Mouse (Mus musculus) forebrain, embryonic 11.5 days (tissue): ENCODE data around the gene Gm10447. TPM values are rescaled to one million over a fixed set of nuclear protein-coding genes. Genes with fewer than 3 reads are reported as not detected.

Experiments
- ATAC-seq: fragments of 200-750 bp; cut with Nextera tagmentation; replicated peaks from 2 replicates; pipeline ENCODE4 v1.8.0; 2017; ENCODE audit warnings: moderate TSS enrichment; ENCODE audit not compliant: low FRiP score
- DNase-seq: peaks from one replicate; pipeline ENCODE4 v3.0.0-alpha.2; 2017; ENCODE audit warnings: low spot score
- H3K27ac ChIP-seq: fragments of 300-500 bp; sonication (generic); 2 replicates; pipeline ENCODE4 v1.5.1; 2014; ENCODE audit warnings: low read depth, low read length
- H3K27me3 ChIP-seq: fragments of 300-500 bp; sonication (generic); 2 replicates; pipeline ENCODE4 v1.6.1; 2014; ENCODE audit warnings: mild to moderate bottlenecking, low read length, mixed read lengths; ENCODE audit not compliant: control insufficient read depth, insufficient read depth
- H3K36me3 ChIP-seq: fragments of 300-500 bp; sonication (generic); 2 replicates; pipeline ENCODE4 v1.6.1; 2014; ENCODE audit warnings: mild to moderate bottlenecking, low read length, moderate library complexity, mixed read lengths; ENCODE audit not compliant: control insufficient read depth, insufficient read depth
- H3K4me1 ChIP-seq: fragments of 300-500 bp; sonication (generic); replicated peaks from 2 replicates; pipeline ENCODE4 v1.6.1; 2014; ENCODE audit warnings: low read length, mixed read lengths; ENCODE audit not compliant: control insufficient read depth, insufficient read depth
- H3K4me2 ChIP-seq: fragments of 300-500 bp; sonication (generic); 2 replicates; pipeline ENCODE4 v1.6.1; 2014; ENCODE audit warnings: low read depth, mild to moderate bottlenecking, low read length, moderate library complexity, mixed read lengths; ENCODE audit not compliant: severe bottlenecking
- H3K4me3 ChIP-seq: fragments of 300-500 bp; sonication (generic); 2 replicates; pipeline ENCODE4 v1.5.1; 2014; ENCODE audit warnings: low read depth, low read length
- H3K9ac ChIP-seq: fragments of 300-500 bp; sonication (generic); 2 replicates; pipeline ENCODE4 v1.6.1; 2014; ENCODE audit warnings: low read length
- H3K9me3 ChIP-seq: fragments of 300-500 bp; sonication (generic); 2 replicates; pipeline ENCODE4 v1.6.1; 2016; ENCODE audit warnings: low read length, mixed read lengths; ENCODE audit not compliant: control insufficient read depth
- WGBS: fragments of 180-500 bp; shearing (Covaris S2); extraction: QIAGEN DNeasy Blood & Tissue Kit; methylation state at CpG from one replicate; pipeline ENCODE4 v1.1.7; 2014; 5-methylcytosine and 5-hydroxymethylcytosine counted together
- polyA plus RNA-seq: library from polyadenylated mRNA; unstranded; fragments of >200 nt; fragmentation: Nextera tagmentation; extraction: Ambion mirVana; gene quantifications from 2 replicates; pipeline ENCODE4 v1.2.1, GENCODE M21; 2014

Gm10447 gene
- polyA plus RNA-seq, 1 experiment from 2014 or later, result not detected

GRCm38 (mm10) chr11:53481088-53481730 is 24.3 kb upstream of the Gm10447 start:
- Histone ChIP-seq H3K27me3 (peaks cover 40% of the 10 kb centered on the region), H3K36me3 (no peaks in the 10 kb centered on the region), H3K9me3 (peaks cover 5% of the 10 kb centered on the region; the same call in 1 of the 2 replicates), H3K4me1 (peaks cover 16% of the 10 kb centered on the region), H3K4me3 (no peak overlapping the region), H3K27ac (no peak overlapping the region), H3K4me2 (no peak overlapping the region), H3K9ac (no peak overlapping the region)
- 74% methylated on average over 4 of the region's 4 CpGs for WGBS
- DNase-seq, result no peak
- ATAC-seq, result no peak

DNA sequence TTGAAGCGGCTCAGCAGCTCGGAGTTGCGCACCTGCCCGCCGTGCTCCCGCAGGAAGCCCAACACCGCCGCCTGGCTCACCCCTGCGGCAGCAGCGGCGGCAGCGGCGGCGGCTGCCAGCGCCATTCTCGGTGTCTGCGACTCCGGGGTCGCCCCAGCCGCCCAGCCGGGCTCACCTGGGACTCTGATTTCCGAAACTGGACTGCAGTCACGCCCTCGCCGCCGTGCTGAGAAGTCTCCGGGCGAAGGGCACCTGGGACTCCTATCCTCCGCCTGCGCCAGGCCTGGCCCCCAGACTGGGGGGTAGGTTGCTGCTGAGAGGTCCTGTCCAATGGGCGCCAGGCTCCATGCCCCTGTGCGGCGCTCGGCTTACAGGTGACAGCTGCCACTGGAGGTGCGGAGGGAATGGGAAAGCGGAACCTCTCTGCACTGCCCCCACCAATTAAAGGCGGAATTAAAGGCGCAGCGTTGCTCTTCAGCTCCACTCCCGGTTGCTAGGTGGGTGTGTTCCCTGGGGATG is 22.9 kb upstream of the Gm10447 start, which contains the start of the genes Gm9945 and Sowaha:
Gene Gm9945 (plus strand): TSS at position 384 of the 519 bp plus-strand sequence.
Gene Sowaha (minus strand): TSS at position 492 of the 519 bp plus-strand sequence.
- H3K27me3 ChIP-seq, result peaks cover 40% of the 10 kb centered on the region
- peaks cover 5% of the 10 kb centered on the region; the same call in 1 of the 2 replicates for H3K9me3 ChIP-seq
- peak within 1 kb of the TSS; percentile 64 for H3K4me2 ChIP-seq
- peak; percentile 67 for DNase-seq
- H3K36me3 ChIP-seq, result no peaks in the 10 kb centered on the region
- H3K27ac ChIP-seq, result no peak within 1 kb of the TSS
- 6% methylated on average over 40 of the region's 40 CpGs for WGBS
- ATAC-seq, result no peak
- peak within 1 kb of the TSS; percentile 42 for H3K4me3 ChIP-seq
- H3K4me1 ChIP-seq, result peaks cover 17% of the 10 kb centered on the region
- peak within 1 kb of the TSS; percentile 16 for H3K9ac ChIP-seq

- H3K4me2 ChIP-seq, result peak overlapping the region; percentile 64
- no peak for ATAC-seq
- H3K9me3 ChIP-seq, result peaks cover 5% of the 10 kb centered on the region; the same call in 1 of the 2 replicates
- peaks cover 17% of the 10 kb centered on the region for H3K4me1 ChIP-seq
- peak overlapping the region; percentile 16 for H3K9ac ChIP-seq
- H3K36me3 ChIP-seq, result no peaks in the 10 kb centered on the region
- peak; percentile 63 for DNase-seq
- no peak overlapping the region for H3K27ac ChIP-seq
- peak overlapping the region; percentile 42 for H3K4me3 ChIP-seq
- WGBS, result 2% methylated on average over 59 of the region's 62 CpGs
- peaks cover 40% of the 10 kb centered on the region for H3K27me3 ChIP-seq
These were observed 22.4 kb upstream of the Gm10447 start for GRCm38 (mm10) chr11:53479171-53479782.

DNA sequence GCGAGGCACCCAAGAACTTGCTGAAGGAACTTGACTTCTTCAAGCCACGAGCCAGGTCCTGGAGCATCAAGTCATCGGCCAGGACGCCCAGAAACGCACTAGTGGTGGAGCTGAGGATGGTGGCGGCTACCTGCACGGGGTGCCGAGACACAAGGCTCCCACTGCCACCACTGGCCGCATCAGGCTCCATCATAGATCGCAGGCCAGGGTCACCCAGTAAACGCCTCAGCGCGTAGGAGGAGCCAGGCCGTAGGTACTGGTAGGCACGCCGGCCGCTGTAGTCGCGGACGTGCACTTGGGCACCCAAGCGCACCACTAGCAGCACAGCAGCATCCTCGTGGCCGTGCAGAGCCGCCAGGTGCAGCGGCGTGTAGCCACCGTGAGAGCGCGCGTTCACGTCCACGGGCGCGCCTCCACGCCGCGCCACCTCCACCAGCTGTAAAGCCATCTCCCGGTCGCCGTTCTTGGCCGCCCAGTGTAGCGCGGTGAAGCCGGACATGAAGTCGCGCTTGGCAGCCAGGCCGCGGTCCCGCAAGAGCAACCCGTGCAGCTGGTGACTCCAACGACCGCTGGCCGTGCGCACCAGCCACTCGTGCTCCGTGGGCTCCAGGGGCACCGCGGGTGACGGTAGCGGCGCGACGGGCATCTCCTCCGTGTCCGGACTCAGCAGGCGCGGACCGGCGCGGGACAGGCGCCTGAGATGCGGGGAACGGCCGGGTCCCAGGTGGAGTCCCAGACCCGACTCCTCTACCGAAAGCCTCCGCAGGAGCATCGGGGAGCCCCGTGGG is 21.7 kb upstream of the Gm10447 start:
- peaks cover 40% of the 10 kb centered on the region for H3K27me3 ChIP-seq
- H3K9ac ChIP-seq, result 0 out of 2 replicates have a peak overlapping the region, but pooled peaks have one; percentile 16
- peaks cover 17% of the 10 kb centered on the region for H3K4me1 ChIP-seq
- 6% methylated on average over 79 of the region's 79 CpGs for WGBS
- peaks cover 5% of the 10 kb centered on the region; the same call in 1 of the 2 replicates for H3K9me3 ChIP-seq
- H3K4me3 ChIP-seq, result peak overlapping the region; percentile 42
- ATAC-seq (no peak), DNase-seq (peak; percentile 64)
- H3K27ac ChIP-seq, result no peak overlapping the region
- H3K4me2 ChIP-seq, result peak overlapping the region; percentile 64
- no peaks in the 10 kb centered on the region for H3K36me3 ChIP-seq

- no peak for ATAC-seq
- peaks cover 40% of the 10 kb centered on the region for H3K27me3 ChIP-seq
- no peak overlapping the region for H3K4me3 ChIP-seq
- no peaks in the 10 kb centered on the region for H3K36me3 ChIP-seq
- no peak for DNase-seq
- H3K9ac ChIP-seq, result no peak overlapping the region
- peaks cover 5% of the 10 kb centered on the region; the same call in 1 of the 2 replicates for H3K9me3 ChIP-seq
- H3K4me1 ChIP-seq, result peaks cover 17% of the 10 kb centered on the region
- no peak overlapping the region for H3K4me2 ChIP-seq
- 47% methylated on average over 7 of the region's 7 CpGs for WGBS
- no peak overlapping the region for H3K27ac ChIP-seq
These were observed 20.9 kb upstream of the Gm10447 start for GRCm38 (mm10) chr11:53477833-53478232.

DNA sequence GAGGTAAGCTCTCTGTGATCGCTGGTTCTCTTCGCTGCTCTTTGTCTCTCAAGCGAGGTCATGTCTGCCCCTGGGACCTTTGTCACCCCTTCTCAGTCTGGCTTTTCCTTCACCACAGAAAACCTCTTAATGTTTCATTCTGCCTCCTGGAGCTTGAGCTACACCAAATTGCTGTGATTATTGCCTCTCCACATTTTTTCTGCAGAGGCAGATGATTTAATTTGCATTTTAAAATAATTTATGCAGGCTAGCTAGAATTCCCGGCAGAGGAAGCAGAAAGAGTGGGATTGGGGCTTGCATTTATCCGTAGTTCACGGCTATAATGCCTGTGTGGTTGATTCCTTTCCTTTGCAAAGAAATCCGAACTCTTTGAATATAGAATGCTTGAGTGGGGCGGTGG is 18.7 kb upstream of the Gm10447 start:
- no peak overlapping the region; the same call in 1 of the 2 replicates for H3K4me2 ChIP-seq

GRCm38 (mm10) chr11:53472709-53473108 is 15.8 kb upstream of the Gm10447 start:
- peaks cover 5% of the 10 kb centered on the region for H3K27me3 ChIP-seq
- H3K4me2 ChIP-seq, result no peak overlapping the region
- no peak overlapping the region for H3K4me3 ChIP-seq
- ATAC-seq (no peak), DNase-seq (no peak)
- no peak overlapping the region for H3K27ac ChIP-seq
- H3K36me3 ChIP-seq, result no peaks in the 10 kb centered on the region
- no peaks in the 10 kb centered on the region for H3K9me3 ChIP-seq
- 77% methylated on average over 3 of the region's 3 CpGs for WGBS
- no peak overlapping the region for H3K9ac ChIP-seq
- H3K4me1 ChIP-seq, result peaks cover 6% of the 10 kb centered on the region

More for the DNA sequence above, 18.7 kb upstream of the Gm10447 start:
- ATAC-seq (no peak), DNase-seq (no peak)
- Histone ChIP-seq H3K9me3 (peaks cover 5% of the 10 kb centered on the region; the same call in 1 of the 2 replicates), H3K4me3 (no peak overlapping the region), H3K27me3 (peaks cover 32% of the 10 kb centered on the region), H3K9ac (no peak overlapping the region), H3K36me3 (no peaks in the 10 kb centered on the region), H3K27ac (0 out of 2 replicates have a peak overlapping the region, but pooled peaks have one; percentile 5), H3K4me1 (peaks cover 17% of the 10 kb centered on the region)
- WGBS, result 22% methylated on average over 8 of the region's 8 CpGs
